Mouse (Mus musculus): Measurements from ENCODE around the gene Prmt9. TPM values are rescaled to one million over a fixed set of nuclear protein-coding genes. Genes with fewer than 3 reads are reported as not detected.

The Prmt9 gene
- polyA plus RNA-seq, 1 experiment from 2014 or later = 20.4 TPM

DNA sequence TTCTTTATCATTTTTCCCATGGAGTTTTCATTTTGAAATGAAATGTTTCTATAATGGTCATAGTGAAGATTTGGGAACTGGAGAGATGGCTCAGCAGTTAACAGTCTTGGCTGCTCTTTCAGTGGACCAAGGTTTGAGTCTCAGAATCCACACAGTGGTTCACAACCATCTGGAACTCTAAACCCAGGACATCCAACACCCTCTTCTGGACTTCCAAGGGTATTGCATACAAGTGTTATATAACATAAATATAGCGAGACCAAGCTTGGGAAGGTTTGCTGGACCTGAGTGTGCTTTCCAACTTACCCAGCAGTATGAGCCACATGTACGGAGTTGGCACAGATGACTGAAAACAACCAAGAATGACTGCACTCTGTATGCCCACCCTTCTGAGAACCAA is 24.3 kb upstream of the Prmt9 start:
- CTCF ChIA-PET = interaction anchor here (1.0 to 2.9 kb wide), 7 partner anchors 8 to 105 kb away, joined by 3 to 15 read pairs (median 4); partner anchors contain the start of genes Arhgap10 and Prmt9
- in situ Hi-C loops (cut with MboI; ENCODE audit: low pct_unique_long_range_greater_than_20kb) = no loop called here
- POLR2A ChIA-PET = interaction anchor here (0.5 to 1.1 kb wide), 2 partner anchors 9 to 88 kb away, joined by 3 read pairs; no protein-coding TSS in a partner anchor
- DNase-seq (ENCODE audit: low read depth, low spot score) (no peak), ATAC-seq (no peak)
- no peaks in the 10 kb centered on the region for H3K27me3 ChIP-seq
- TF ChIP-seq CTCF (IDR thresholded peaks at IDR 0.05) = no peak

DNA sequence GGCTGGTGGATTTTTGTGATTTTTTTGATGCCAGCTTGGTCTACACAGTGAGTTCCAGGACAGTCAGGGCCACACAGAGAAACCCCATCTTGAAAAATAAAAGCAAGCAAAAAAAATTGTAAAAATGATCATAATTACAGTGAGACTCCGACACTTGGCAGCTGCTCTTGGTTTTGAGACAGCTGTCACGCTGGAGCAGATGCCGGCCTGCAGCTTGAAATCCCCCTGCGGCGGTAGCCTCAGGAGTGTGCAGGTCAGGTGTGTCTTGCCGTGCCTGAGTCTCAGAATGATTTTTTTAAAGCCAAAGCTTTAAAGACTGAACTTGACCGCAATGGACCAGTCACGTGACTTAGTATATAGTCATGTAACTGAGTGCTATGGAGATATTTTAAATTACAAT is 23.1 kb upstream of the Prmt9 start:
- ChIA-PET CTCF (interaction anchor here (1.0 to 1.9 kb wide), 7 partner anchors 8 to 106 kb away, joined by 3 to 13 read pairs (median 4); partner anchors contain the start of gene Arhgap10), POLR2A (interaction anchor here (0.6 to 1.1 kb wide), 2 partner anchors 19 to 90 kb away, joined by 3 read pairs; no protein-coding TSS in a partner anchor)
- no peak for ATAC-seq
- H3K27me3 ChIP-seq = no peaks in the 10 kb centered on the region
- TF ChIP-seq CTCF (IDR thresholded peaks at IDR 0.05) = no peak
- DNase-seq (ENCODE audit: low read depth, low spot score) = no peak
- in situ Hi-C loops (cut with MboI; ENCODE audit: low pct_unique_long_range_greater_than_20kb) = no loop called here

DNA sequence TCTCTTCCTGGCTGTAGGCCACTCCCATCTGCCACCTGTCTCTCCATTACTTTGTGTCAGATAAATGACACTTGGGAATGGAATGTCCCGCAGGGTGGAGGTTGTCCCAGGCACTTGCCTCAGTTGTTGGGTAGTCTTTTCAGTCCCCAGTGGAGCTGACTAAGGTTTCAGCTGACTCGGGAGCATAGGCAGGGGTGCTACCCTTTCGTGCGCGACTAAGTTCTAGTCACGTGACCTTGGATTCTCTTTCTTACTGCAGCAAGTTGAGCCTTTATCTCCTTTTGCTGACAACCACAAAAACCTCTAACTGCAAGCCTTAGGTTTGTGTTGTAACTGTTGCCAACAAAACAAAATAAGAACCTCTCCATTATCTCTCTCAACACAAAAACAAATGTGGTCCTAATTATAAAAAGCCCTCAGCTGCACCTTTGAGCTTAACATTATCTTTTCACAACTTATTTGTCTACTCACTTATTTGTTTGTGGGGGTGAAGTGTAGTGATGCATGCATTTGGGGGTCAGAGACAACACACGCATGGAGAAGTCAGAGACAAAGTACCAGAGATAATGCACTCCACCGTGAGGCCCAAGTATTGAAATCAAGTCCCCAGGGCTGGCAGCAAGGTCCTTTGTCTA is 14.7 kb upstream of the Prmt9 start:
- in situ Hi-C loops (cut with MboI; ENCODE audit: low pct_unique_long_range_greater_than_20kb) = no loop called here
- no peak for ATAC-seq
- no peak for DNase-seq (ENCODE audit: low read depth, low spot score)
- no peaks in the 10 kb centered on the region for H3K27me3 ChIP-seq
- ChIA-PET CTCF (interaction anchor here (1.1 to 1.5 kb wide), 7 partner anchors 9 to 114 kb away, joined by 3 to 13 read pairs (median 6); no protein-coding TSS in a partner anchor), POLR2A (interaction anchor here (0.7 to 0.8 kb wide), 2 partner anchors 9 to 15 kb away, joined by 3 read pairs; partner anchors contain the start of gene Prmt9)
- TF ChIP-seq CTCF (IDR thresholded peaks at IDR 0.05) = no peak

DNA sequence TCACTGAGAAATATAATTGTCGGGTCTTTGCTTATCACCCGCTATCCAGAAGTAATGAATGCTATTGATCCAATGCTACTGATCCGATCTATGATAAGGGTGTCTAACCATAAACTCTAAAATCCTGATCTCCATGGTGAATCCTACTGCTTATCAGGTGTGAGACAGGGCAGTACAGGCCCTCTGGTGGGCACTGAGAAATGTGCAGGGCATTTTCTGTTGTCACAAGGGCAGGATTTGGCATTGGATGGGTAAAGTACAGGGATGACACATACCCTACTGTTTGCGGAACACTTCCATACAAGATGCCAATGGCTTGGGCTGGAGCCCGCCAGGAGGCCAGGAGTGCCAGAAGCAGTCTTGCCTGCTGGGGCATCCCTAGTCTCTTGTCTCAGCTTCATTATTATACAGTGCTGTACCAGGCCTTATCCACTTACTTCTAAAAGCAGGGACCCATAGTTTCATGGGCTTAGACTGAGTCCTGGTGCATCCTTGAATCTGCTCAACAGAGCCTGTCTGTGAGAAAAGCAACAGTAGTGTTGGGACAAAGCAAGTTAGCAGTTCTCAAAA is 14.1 kb upstream of the Prmt9 start:
- DNase-seq (ENCODE audit: low read depth, low spot score) (no peak), ATAC-seq (peak; percentile 95)
- TF ChIP-seq CTCF (IDR thresholded peaks at IDR 0.05) = peak; percentile 87
- POLR2A ChIA-PET = interaction anchor here (0.8 kb wide), 1 partner anchor 14 kb away, joined by 3 read pairs; the partner anchor contains the start of gene Prmt9
- H3K27me3 ChIP-seq = no peaks in the 10 kb centered on the region
- CTCF ChIA-PET = interaction anchor here (0.9 to 1.5 kb wide), 6 partner anchors 9 to 112 kb away, joined by 3 to 7 read pairs (median 3); no protein-coding TSS in a partner anchor
- in situ Hi-C loops (cut with MboI; ENCODE audit: low pct_unique_long_range_greater_than_20kb) = no loop called here

DNA sequence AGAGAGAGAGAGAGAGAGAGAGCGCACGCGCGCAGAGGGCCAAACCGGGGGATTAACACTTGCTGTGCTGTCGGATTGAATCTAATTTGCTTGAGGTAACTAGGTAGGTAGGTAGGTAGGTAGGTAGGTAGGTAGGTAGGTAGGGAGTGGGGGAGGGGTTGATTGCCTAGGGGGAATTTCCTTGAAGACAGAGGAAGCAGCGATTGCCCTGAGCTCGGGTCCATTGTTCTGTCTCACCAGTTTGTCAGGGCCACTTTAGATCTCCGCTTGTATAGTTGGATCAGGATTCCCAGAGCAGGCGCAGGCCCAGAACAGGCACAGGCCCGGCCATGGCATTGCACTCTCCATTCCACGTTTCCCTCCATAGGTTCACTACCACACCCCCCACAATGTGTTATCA is 12.4 kb upstream of the Prmt9 start:
- ATAC-seq = no peak
- no peak for DNase-seq (ENCODE audit: low read depth, low spot score)
- ChIA-PET CTCF (interaction anchor here (1.2 kb wide), 2 partner anchors 16 to 20 kb away, joined by 3 read pairs; no protein-coding TSS in a partner anchor), POLR2A (interaction anchor here (0.6 kb wide), 1 partner anchor 86 kb away, joined by 3 read pairs; no protein-coding TSS in a partner anchor)
- TF ChIP-seq CTCF (IDR thresholded peaks at IDR 0.05) = no peak
- H3K27me3 ChIP-seq = no peaks in the 10 kb centered on the region
- in situ Hi-C loops (cut with MboI; ENCODE audit: low pct_unique_long_range_greater_than_20kb) = no loop called here

DNA sequence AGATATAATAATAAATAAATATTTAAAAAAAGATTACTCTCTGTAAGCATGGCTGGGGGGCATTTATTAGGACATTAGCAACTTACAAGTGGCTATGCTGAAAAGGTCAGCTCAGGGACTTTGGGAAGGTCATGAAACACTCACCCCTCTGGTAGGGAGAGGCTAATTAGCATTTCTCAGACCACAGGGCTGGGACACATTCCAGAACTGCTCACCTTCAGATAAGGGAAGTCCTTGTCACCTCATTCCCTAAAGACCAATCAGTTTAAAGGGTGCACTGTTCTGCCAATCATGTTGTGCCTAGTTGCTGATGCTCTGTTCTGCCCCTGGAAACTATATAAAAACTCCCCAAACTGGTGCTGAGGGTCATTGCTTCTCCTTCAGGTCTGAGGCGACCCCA is 10.9 kb upstream of the Prmt9 start:
- in situ Hi-C loops (cut with MboI; ENCODE audit: low pct_unique_long_range_greater_than_20kb) = no loop called here
- DNase-seq (ENCODE audit: low read depth, low spot score) (no peak), ATAC-seq (no peak)
- no peaks in the 10 kb centered on the region for H3K27me3 ChIP-seq
- no peak for TF ChIP-seq CTCF (IDR thresholded peaks at IDR 0.05)
- ChIA-PET POLR2A (interaction anchor here (0.6 to 0.7 kb wide), 2 partner anchors 118 to 129 kb away, joined by 3 to 6 read pairs; no protein-coding TSS in a partner anchor), CTCF (interaction anchor here (1.2 kb wide), 1 partner anchor 17 kb away, joined by 3 read pairs; no protein-coding TSS in a partner anchor)

DNA sequence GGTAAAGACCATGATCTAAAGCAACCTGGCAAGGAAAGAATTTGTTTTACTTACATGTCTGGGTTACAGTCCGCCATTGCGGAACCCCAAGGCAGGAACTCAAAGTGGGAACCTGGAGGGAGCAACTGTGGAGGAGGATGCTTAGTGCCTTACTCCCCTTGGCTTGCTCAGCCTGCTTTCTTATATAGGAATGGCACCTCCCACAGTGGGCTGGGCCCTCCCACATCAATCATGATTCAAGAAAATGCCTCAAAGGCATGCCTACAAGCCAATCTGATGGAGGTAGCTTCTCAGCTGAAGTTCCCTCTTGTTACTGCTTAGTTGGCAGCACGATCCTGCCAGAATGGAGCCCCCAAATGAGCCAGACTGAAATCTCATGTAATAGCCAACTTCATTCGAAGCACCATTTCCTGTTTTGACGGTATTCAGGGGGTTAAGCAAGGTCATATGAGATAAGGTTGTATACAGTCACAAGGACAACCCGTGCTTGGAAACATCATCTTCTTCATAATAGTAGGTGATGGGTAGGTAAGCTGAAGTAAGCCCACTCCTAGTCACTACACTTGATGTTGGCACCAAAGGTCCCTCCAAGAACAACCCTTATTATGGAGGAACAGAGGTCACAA is 5.9 kb upstream of the Prmt9 start:
- no peaks in the 10 kb centered on the region for H3K27me3 ChIP-seq
- TF ChIP-seq CTCF (IDR thresholded peaks at IDR 0.05) = no peak
- in situ Hi-C loops (cut with MboI; ENCODE audit: low pct_unique_long_range_greater_than_20kb) = loop anchor here (10.0 kb wide), 1 partner anchor 118 kb away; no protein-coding TSS in a partner anchor
- ChIA-PET POLR2A (no interaction called here), CTCF (no interaction called here)
- ATAC-seq (no peak), DNase-seq (ENCODE audit: low read depth, low spot score) (no peak)

DNA sequence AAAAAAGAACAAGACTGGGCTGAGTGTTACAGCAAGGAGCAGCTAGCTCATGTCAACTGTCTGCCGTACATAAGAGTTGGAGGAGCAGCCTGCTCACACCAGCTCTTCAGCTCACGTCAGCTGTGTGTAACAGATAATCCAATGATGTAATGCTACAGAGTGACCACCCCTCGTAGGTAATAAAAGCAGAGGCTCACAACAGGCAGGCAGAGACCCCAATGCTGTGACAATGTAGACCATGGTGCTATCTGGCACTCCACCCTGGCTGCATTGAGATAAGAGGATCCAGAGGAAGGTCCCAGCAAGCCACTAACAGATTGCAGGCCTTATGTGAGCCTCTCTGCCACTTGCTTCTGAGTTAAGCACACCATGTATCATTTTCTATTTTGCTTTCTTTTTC is 4.8 kb upstream of the Prmt9 start:
- ATAC-seq (no peak), DNase-seq (ENCODE audit: low read depth, low spot score) (no peak)
- no peaks in the 10 kb centered on the region for H3K27me3 ChIP-seq
- ChIA-PET POLR2A (no interaction called here), CTCF (no interaction called here)
- TF ChIP-seq CTCF (IDR thresholded peaks at IDR 0.05) = no peak
- in situ Hi-C loops (cut with MboI; ENCODE audit: low pct_unique_long_range_greater_than_20kb) = loop anchor here (10.0 kb wide), 1 partner anchor 120 kb away; no protein-coding TSS in a partner anchor

DNA sequence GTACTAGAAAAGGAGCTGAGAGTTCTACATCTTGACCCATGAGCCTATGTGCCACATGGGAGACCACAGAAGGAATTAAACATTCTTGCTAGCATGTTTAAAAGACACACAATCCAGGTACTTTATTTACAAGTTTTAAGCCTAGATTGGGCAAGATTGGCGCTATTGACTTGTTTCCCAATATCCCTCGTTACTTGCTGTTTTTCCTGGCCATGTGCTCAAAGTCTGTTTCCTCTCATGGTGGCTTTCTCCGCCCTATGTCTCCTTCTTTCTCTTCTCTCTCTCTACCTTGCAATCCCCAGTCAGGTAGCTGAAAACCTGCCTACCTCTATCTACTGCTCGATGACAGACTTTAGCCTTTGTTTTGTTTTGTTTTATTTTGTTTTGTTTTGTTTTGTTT is 3.6 kb upstream of the Prmt9 start:
- DNase-seq (ENCODE audit: low read depth, low spot score) (no peak), ATAC-seq (no peak)
- TF ChIP-seq CTCF (IDR thresholded peaks at IDR 0.05) = no peak
- H3K27me3 ChIP-seq = no peaks in the 10 kb centered on the region
- in situ Hi-C loops (cut with MboI; ENCODE audit: low pct_unique_long_range_greater_than_20kb) = loop anchor here (10.0 kb wide), 1 partner anchor 121 kb away; no protein-coding TSS in a partner anchor
- ChIA-PET POLR2A (interaction anchor here (0.7 kb wide), 1 partner anchor 20 kb away, joined by 3 read pairs; no protein-coding TSS in a partner anchor), CTCF (no interaction called here)

DNA sequence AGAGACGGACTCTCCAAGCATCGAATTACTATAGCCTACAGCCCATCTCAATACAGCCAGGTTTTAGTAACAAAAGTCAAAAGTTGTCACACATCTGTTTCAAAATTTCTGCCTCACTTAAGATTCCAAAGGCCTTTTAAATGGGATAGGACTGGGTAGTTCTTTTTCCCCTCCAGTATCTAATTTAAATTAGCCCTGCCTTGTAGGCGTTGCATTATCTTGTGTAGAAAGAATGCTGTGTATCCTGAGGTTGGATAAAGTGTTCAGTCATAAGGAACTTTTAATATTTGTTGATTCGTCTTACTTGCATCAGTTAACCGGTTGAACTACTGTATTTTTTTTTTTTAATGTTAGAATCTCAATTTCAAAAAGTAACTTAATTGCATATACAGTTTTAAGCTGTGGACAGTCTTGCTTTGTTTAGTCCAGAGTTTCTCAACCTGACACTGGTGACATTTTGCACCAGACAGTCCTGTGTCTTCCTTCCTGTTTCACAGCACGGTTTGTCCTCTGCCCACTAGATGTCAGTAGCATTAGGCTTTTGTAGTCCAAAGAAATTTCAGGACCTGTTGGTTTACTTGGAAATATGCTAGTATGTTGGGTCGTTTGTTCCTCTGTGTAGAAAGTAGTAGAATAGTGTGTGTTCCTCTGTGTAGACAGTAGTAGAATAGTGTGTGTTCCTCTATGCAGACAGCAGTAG is 834 bp downstream of the Prmt9 start:
- H3K27me3 ChIP-seq = no peaks in the 10 kb centered on the region
- DNase-seq (ENCODE audit: low read depth, low spot score) (peak; percentile 19), ATAC-seq (peak; percentile 65)
- CTCF ChIA-PET = no interaction called here
- TF ChIP-seq CTCF (IDR thresholded peaks at IDR 0.05) = peak; percentile 79
- in situ Hi-C loops (cut with MboI; ENCODE audit: low pct_unique_long_range_greater_than_20kb) = loop anchor here (10.0 kb wide), 1 partner anchor 125 kb away; no protein-coding TSS in a partner anchor
- POLR2A ChIA-PET = interaction anchor here (1.0 kb wide), 1 partner anchor 15 kb away, joined by 3 read pairs; no protein-coding TSS in a partner anchor
